Mouse (Mus musculus): ENCODE data around the gene Psip1.
"Not testable (repeated sequence)": the region's sequence is repeated elsewhere in the genome, so short reads cannot be mapped to it uniquely, and the experiment has no call there.

DNA sequence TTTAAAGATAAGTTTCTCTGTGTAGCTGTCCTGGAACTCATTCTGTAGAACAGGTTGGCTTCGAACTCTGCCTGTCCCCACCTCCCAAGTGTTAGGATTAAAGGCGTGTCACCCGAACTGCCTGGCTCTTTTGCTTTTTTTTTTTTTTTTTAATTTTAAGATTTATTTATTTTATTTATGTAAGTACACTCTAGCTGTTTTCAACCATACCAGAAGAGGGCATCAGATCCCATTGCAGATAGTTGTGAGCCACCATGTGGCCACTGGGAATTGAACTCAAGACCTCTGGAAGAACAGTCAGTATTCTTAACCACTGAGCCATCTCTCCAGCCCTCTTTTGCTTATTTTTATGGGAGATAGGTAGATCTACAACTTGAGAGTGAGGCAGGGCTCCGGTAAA lies 43.8 kb upstream of the Psip1 start:
- not testable (repeated sequence) for TF ChIP-seq CTCF, POLR2A (IDR thresholded peaks at IDR 0.05; ENCODE audit: insufficient read depth, low read depth, low read length)

Measured in olfactory bulb, adult 2 months (tissue).